Mouse (Mus musculus): ENCODE measurements around the gene Sdc3.
A peak's percentile ranks its signal among the peaks of the same experiment; 100 is the strongest.

Sdc3 gene

GRCm38 (mm10) chr4:130792376-130793179, at the start of gene Sdc3:
TSS of gene Sdc3 (plus strand) at chr4:130792537.
- DNase-seq: peak; percentile 47 to 67

- DNase-seq: no peak
These were observed 48.3 kb upstream of the Sdc3 start for GRCm38 (mm10) chr4:130744058-130744457.

DNA sequence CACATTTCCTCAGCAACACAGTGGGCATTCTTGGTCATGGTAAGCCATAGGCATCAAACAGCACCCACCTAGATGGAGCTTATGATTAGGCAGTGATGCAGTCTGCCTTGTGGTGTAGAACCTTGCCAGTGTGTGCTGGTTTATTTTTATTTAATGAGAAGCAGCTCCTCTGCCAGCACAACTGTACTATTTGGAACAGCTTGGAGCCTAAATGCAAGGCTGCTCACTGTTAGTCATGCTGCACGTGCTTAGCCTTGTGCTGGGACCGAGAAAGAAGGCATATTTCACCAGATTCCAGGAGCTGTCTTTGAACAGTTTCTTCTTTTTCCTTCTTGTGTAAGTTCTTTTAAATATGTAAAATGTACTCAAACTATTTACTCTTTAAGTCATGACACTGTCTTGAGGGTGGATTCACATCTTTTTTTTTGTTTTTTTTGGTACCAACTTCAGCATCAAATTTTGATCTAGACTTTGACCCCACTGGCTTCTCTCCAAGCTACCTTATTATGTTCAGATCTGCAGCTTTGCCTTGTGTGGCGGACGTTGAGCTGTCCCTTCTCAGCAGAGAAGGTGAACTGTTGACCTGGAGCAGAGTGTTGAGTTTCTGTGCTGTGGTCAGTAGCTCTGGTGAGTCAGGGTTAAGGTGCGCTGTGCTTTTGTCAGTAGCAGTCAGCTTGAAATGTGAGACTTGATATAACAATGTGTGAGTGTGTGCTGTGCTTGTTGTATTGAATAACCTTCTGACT, 46.6 kb upstream of the Sdc3 start:
- DNase-seq: no peak

GRCm38 (mm10) chr4:130749566-130749965, 42.8 kb upstream of the Sdc3 start:
- DNase-seq: no peak

DNA sequence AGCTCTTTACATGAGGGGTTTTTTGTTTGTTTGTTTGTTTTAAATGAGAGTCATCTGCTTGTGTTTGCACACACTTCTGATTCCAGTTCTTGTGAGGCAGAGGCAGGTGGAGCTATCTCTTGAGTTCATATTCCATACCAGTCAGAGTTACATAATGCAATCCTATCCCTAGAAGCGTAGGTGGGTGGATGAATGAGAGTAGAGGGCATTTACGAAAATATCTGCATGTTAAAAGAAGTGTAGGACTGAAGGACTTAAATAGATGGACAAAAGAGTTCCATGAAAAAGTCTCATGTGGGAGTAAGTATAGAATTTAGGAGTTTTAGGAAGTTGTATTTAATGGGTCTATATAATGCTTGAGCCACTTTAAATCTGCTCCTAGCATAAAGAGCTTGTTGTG, 40.4 kb upstream of the Sdc3 start:
- DNase-seq: no peak

DNA sequence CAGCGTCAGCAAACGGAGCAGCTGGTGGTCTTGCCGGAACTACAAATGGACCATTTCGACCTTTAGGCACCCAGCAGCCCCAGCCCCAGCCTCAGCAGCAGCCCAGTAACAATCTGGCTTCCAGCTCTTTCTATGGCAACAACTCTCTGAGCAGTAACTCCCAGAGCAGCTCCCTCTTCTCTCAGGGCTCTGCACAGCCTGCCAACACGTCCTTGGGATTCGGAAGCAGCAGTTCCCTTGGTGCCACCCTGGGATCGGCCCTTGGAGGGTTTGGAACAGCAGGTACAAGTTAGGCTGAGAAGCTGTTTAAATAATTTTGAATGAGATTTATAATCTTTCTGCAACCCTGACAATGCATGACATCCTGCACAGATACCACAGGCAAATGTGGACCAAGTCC, 39.7 kb upstream of the Sdc3 start:
- DNase-seq: no peak

GRCm38 (mm10) chr4:130753755-130754154, 38.6 kb upstream of the Sdc3 start:
- DNase-seq: no peak

GRCm38 (mm10) chr4:130754776-130755175, 37.6 kb upstream of the Sdc3 start:
- no peak for DNase-seq

- no peak for DNase-seq
These were observed 32.5 kb upstream of the Sdc3 start for GRCm38 (mm10) chr4:130759875-130760274.

GRCm38 (mm10) chr4:130761809-130762208, 30.5 kb upstream of the Sdc3 start:
- no peak for DNase-seq

DNA sequence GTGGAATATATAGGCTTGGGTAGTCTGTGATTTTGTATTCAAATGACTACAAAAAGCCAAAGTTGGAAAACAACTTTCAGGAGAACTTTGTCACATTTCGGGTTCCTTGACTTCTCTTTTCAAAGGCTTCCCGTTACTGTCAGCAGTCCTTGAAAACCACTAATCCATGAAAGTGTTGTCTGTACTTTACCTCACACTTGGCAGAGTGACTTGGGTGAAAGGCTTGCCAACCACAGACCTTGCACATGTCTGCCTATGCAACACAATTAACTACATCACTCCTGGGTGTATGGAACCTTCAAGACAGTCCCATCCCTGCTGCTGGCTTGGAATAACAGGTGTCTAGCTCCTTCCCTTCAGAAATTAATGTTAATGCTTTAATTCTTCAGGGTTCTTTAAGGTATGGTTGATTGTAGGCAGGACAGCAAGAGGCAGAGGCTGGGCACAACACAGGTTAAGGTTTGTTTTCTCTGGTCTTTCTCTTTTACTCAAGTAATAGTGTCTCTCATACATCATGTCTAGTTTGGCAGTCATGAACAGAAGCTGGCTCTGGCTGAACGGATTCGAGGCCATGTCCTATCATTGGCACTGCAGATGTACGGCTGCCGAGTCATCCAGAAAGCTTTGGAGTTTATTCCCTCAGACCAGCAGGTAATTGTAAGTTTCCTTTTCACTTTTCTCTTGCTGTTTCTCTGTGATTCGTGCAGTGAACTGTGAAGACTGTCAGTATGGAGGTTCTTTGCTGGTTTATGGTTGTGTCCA, 26.8 kb upstream of the Sdc3 start:
- no peak for DNase-seq

DNA sequence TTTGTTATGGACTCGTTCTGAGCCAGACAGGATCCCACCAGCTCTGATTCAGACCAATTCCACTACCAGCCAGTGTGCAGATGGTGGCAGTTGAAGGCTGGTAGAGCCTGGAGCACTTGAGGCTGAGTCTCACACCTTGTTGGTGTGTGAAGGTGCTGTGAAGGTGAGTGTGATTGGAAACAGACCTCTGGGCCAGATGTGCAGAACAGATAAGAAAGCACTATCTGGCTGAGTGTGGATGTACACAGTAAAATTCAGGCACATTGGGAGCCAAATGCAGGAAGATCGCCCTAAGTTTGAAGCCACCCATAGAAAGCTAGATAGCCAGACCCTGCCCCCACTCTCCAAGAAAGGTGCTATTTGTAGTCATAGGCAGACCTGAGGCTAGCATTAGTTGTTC, 25.9 kb upstream of the Sdc3 start:
- DNase-seq: no peak

- no peak for DNase-seq
These were observed 25.4 kb upstream of the Sdc3 start for GRCm38 (mm10) chr4:130766926-130767325.

GRCm38 (mm10) chr4:130773899-130774298, 18.4 kb upstream of the Sdc3 start:
- no peak for DNase-seq

- no peak for DNase-seq
These were observed 17.5 kb upstream of the Sdc3 start for GRCm38 (mm10) chr4:130774822-130775221.

DNA sequence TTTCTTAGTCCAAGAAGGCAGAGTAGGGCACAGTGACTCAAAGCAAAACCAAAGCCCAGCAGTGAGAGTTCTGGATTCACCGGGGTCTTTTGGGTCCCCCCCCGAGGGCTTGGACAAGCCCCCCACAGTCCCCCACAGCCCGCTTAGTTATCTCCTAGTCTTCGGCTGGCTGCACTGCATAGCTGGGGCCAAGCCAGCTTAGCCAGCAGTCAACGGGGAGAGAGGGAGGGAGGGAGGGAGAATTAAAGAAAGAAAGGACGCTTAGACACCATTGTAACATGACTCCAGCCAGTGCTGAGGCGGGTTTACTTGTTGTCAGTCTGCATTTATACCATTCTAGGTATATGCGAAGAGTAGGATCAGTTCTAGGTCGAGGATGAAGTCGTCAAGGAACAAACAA, 14.7 kb upstream of the Sdc3 start:
- DNase-seq: peak in 1 of 2 experiments; percentile 19

- peak in 1 of 2 experiments; percentile 20 for DNase-seq
These were observed 13.3 kb upstream of the Sdc3 start for GRCm38 (mm10) chr4:130779037-130779436.

- DNase-seq: peak in 1 of 2 experiments; percentile 15
These were observed 9.8 kb upstream of the Sdc3 start for GRCm38 (mm10) chr4:130782492-130782891.

GRCm38 (mm10) chr4:130784755-130785154, 7.6 kb upstream of the Sdc3 start:
- peak; percentile 35 to 74 for DNase-seq

- no peak for DNase-seq
These were observed 4.8 kb upstream of the Sdc3 start for GRCm38 (mm10) chr4:130787530-130787929.

- DNase-seq: peak; percentile 74 to 89
These were observed 2.2 kb upstream of the Sdc3 start for GRCm38 (mm10) chr4:130790180-130790579.

- DNase-seq: no peak
These were observed 444 bp upstream of the Sdc3 start for GRCm38 (mm10) chr4:130791811-130792375.

DNA sequence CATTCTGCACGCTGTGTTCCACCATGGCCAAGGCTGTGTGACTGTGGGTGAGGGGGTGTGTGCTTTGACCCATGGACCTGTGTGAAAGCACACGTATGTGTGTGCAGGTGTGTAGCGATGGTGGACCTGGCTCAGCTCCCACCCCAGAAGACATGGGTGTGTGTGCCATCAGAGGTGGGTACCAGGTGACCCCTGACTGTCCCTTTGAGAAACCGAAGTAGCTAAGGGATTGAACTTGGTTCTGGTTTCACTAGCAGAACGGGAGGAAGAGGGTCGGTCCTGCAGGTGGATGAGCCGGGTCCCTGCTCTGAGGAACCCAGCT, 804 bp downstream of the Sdc3 start:
- DNase-seq: no peak

All from lung, postnatal 4 days (tissue).